Mouse (Mus musculus) liver, adult (tissue): ENCODE measurements around the gene 2010111I01Rik.

Experiments
- GATA4 ChIP-seq: IDR thresholded peaks from 2 replicates; pipeline ENCODE4 v1.6.1; 2014; ENCODE audit warnings: mild to moderate bottlenecking, low read length; ENCODE audit not compliant: insufficient replicate concordance

Gene 2010111I01Rik

DNA sequence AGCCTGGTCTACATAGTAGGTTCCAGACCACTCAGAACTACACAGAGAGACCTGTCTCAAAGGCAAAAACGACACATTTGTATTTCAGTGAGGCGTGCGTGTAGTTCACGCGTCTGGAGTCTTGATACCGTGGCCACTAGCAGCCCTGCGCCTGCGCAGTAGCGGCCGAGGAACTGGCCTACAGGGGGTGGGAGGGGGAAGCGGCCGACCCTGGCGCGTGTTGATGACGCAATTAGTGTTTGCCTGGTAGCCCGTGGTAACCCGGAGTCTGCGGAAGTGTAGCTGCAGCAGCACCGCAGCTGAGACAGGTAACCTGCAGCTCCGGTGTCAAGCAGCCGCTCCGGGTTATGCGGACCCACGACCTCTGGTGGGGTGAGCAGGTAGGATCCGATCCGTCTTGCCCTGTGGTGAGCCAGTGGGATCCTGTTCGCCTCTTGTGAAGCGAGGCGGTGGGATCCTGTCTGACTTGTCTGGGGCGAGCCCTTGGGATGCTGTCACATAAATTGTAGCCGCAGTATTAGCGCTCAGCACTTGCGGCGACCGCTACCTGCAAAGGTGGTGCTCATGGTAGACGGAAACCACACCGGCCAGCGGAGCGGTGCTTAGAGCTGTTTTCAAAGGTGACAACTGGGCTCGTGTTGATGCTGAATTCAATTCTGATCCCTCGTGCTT lies at the start of gene 2010111I01Rik:
Gene 2010111I01Rik (plus strand): TSS at position 254 of the 672 bp plus-strand sequence.
- TF ChIP-seq GATA4: peak; percentile 72; the same call in 1 of the 2 replicates

DNA sequence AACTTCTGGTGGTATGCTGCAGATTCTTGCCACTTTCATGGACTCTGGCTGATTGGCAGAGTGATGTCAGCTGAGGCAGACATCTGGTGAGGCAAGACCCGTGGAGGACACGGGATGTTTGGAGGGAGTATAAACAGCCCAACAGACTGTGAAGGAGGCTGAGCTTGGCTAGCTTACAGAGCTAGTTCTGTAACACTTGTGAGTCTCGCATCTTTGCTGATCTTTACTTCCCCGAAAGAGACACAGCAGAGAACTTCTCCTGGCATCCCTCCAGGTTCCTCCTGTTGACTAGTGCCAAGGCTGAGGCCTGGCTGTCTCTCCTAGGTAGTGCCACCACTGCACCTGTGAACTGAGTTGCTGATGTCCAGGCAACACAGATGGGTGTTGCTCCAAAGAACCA lies 48.0 kb upstream of the 2010111I01Rik start:
- no peak for TF ChIP-seq GATA4

DNA sequence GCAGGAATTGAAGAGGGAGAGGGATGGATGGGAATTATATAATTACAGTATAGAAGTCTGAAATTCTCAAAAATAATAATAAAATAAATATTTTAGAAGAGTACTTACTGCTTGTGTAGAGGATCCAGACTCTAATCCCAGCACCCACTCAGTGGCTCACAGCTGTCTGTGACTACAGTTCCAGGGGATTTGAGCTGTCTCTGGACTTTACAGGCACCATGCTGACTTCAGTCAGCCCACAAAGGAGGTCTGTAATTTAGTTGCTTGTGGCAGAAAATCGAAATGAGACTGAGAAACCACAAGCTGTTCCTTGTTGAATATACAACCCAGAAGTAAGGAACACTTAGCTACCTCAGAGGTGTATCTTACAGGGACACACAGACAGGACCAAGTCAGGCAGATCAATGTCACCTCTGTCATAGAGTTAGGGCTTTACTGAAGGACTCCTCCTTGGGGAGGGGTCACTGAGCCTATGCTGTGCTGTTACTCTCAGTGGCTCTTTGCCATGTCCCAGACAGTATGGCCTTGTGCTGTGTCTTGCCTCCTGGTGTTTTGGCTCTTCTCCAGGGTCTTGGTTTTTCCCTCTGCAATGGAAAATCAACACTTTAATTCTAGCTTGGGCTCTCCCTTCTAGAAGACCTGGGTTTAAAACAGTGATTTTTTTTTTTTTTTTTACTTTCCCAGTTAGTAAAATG lies 47.1 kb upstream of the 2010111I01Rik start:
- TF ChIP-seq GATA4: no peak

DNA sequence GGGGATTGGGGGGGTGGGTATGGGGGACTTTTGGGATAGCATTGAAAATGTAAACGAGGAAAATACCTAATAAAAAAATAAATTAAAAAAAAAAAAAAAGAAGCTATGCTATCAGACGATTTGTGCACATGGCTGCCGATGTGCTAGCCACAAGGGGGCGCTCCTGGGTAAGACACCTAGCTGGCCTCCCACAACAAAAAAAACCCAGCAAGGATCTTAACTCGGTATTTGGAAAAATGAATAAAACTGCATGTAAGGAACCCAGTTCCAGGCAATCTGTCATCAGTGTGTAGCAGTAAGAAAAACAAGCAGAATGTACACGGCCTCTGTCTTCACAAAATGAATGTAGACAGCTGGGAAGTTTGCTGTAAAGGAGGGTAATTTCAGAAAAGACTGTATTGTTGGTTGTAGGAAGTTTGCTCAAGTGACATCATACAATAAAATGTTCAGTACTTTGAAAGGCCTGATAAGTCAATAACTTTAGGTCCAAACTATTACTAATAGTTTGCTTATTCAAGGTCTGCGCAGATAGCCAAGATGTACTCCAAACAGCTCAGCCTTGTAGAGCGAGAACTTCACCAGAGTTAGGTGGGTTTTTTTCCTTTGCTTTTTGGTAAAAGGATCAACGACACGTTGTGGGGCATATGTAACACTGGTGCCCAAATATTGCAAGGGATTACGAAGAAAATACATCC lies 44.9 kb upstream of the 2010111I01Rik start:
- TF ChIP-seq GATA4: no peak

DNA sequence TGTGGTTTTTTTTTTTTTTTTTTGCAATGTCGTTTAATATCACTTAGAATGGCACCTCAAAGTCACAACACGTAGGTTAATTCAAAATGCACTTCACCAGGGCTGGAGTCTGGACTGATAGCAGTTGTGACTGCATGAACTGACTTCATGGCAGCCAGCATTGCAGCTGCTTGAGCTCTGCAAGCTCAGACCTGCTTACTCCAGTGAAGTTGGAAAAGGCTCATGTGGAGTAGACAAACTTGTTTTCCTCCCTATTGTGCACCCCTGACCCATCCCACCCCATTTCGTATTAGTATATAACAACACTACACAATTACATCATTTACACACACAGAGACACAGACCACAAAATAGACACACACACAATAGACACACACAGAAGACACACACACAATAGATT lies 42.0 kb upstream of the 2010111I01Rik start:
- TF ChIP-seq GATA4: no peak

DNA sequence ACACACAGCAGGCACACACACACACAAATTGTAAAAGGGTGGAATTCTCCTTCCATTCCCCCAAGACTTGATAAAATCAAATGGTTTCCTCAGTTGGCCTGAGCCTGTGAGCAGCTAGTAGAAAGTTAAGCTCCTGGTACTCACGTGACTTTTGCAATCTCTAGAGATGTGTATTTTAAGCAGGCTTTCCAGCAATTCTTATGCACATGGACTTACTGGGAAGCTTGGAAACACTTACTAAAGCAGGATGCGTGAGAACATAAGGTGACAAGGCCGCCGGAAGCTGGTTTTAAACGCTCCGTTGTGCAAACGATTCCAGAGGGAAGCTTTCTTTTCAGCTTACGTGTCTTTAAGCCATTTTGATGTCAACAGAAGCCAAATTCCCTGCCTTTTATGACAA lies 41.5 kb upstream of the 2010111I01Rik start:
- TF ChIP-seq GATA4: no peak

DNA sequence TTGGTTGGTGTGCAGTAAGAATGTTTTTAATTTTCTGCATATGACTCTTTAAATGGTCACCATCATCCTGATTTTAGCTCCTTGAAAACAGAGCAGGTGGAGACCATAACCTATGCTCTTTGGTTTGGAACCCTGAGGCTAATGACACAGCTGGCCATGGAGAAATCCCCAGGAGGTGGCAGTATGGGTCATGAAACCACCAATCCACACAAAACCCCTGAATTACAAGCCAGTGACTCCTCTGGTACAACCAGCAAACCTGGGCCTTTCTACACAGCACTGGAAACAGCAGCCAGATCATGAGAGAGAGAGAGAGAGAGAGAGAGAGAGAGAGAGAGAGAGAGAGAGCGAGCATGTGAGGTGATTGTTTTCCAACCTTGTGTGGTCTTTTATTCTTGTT lies 38.2 kb upstream of the 2010111I01Rik start:
- TF ChIP-seq GATA4: no peak

DNA sequence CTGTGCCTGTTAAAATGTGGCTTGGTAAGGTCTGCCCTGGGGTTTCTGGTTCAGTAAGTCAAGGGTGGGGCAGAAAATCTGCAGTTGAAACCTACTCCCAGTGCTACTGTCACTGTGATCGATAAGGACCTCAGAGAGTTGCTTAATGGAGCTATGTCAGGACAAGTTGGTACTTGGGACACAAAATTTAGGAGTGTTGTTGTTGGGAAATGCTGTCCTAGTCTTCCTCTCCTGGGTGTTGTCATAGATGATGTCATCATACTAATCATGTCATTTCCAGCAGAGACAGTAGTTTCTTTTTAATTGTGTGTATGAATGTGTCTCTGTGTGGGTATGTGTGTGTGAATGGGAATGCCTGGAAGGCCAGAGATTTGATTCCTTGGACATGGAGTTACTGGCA lies 37.2 kb upstream of the 2010111I01Rik start:
- TF ChIP-seq GATA4: no peak

DNA sequence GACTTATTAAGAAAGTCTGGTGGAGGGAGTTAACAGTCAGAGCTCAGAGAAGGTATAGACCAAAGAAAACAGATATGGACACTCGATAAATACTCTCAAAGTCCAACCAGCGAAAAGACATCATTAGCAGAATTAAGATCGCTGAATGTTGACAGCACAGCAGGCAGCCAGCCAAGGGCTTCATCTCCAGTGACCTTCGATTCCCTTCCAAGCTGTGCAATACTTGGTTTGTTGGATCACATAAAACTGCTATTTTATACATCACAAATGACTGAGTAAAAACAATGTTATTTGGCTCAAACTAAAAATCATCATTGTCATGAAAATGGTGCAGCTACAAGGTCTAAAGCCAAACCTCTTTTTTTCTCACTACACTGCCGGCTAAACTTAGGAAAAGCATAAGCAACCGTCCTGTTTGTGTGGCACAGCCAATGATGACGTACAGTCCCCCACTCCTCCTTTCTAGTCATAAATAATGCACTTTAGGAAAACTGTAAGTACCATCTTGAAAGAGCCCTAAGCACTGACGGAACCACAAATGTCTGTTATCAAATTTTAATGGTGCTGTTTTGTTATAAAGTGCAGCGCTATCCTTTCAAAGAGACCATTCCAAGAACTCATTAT lies 34.8 kb upstream of the 2010111I01Rik start:
- no peak for TF ChIP-seq GATA4

DNA sequence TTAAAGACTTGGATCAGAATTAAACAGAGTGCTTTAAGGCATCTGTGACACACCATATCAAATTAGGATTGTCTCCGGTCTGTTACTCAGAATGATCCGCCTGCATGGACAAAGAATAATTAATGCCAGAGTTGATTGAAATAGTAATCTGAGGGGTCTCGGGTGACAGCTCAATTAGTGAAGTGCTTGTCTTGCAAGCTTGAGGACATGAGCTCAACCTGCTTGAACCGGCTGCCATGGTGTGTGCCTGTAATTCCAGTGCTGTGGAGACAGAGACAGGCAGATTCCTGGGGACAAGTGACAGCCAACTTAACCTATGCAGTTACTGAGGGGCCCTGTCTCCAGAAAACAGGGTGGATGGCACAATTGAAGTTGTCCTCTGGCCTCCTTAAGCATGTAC lies 32.2 kb upstream of the 2010111I01Rik start:
- no peak for TF ChIP-seq GATA4

DNA sequence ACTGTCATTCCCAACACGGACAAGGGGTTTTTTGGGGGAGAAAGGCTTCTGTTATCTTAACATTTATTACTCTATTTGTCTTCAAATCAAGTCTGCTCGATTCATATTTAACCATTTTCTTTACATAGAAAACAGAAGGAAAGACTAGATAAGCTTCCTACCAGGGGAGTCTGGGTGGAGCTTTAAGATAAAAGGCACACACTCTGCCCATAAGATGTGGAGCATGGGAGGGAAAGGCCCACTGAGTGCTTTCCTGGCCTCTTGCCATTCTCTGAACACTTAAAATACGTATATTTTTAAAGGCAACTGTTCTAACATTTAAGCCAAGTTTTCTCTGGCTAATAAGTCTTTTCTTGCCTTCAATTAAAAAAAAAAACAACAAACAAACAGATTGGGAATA lies 25.3 kb upstream of the 2010111I01Rik start:
- TF ChIP-seq GATA4: no peak

DNA sequence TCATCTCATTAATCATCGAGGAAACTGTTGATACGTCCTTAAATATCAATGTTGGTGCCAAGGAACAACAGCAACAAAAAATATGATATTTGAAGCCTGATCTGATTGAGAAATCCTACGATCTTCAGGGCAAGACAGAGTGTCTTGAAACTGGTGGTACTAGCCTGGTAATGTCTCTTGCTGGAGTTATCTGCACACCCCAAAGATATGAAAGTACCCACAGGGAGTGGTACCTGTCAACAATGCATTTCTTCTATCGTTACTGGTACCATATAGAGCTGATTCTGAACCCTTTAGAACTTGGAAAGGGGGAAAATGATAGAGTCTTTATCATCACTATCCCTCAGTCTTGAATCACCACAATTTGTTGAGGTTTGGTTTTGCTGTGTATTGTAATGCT lies 24.9 kb upstream of the 2010111I01Rik start:
- no peak for TF ChIP-seq GATA4

DNA sequence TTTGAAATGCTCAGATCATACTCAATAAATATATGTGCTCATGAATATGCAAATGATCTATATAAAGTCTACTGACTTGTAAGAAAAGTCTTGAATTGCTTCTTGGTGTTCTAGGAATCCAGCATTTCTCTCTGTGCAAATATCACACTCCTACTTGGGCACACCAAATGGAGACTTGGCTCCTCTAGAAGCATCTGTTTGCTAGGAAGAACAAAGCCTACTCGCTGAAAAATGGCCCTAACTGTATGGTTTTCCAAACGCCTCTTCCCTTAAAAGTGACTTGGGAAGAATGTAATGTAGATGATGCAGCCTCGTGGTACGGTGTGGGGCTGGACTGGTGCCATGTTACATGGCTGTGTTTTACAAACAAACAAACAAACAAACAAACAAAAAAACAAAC lies 24.0 kb upstream of the 2010111I01Rik start:
- no peak for TF ChIP-seq GATA4

DNA sequence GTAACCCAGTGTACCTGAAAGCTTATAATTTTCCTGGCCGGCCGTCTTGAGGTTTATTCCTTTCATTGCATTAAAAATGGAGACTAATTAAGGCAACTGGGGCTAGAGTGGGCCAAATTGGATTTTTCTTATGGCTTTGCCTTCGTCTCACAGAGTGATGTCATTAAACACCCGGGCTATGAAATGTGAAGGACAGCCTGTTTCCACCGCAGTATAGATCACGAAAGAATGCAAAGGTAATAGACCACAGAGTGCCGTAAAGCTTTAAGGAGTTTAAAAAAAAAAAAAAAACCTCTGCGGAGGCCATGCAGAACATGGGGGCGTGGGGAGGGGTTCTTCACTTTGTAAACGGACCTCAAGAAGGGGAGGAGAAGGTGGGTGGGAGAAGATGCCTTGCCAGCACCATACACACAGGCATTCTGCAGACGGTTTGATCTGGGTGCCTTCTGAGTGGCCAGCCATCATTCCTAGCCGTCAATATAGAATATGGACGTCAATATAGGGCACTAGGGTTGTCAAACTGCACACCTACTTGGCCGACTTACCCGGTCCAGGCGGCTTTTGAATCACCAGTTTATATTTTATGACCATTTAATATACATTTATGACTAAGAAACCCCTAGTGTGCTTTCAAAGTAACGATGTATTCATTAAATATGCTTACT lies 23.2 kb upstream of the 2010111I01Rik start:
- no peak for TF ChIP-seq GATA4

DNA sequence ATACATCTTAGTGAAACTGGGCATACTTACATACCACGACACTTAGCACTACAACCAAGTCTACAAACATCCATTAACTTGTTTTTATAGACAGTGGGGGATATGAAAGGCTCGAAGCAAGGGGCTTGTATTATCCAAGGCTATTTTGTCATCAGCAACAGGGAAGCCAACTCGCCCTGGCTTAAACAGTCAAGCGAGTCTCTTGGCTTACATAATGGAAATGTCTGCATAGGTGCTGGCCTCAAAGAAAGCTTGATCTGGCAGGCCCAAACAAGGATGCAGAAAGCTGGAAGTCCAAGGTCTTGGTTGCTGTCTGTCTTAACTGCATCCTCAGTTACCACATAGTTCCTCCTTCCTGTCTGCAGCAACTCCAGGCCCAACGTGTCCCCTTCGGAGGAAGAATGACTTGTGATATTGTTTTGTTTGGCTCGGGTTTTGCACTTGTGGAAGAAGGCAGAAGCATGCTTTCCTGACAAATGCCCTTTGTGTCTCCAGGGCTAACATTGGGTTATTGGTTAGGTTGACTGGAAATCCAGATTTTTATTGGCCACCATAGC lies 21.3 kb upstream of the 2010111I01Rik start:
- TF ChIP-seq GATA4: no peak
